Mouse (Mus musculus): Measurements from ENCODE around the gene Tmigd3. TPM values are rescaled to one million over a fixed set of nuclear protein-coding genes. Genes with fewer than 3 reads are reported as not detected.

Gene Tmigd3
- polyA plus RNA-seq, 1 experiment from 2014 or later, result 0.18 TPM

GRCm38 (mm10) chr3:105928781-105929180 is 58.1 kb downstream of the Tmigd3 start:
- no peaks in the 10 kb centered on the region for H3K4me1 ChIP-seq (replicated peaks; ENCODE audit: control insufficient read depth, insufficient read depth, low read length)
- no peak overlapping the region for H3K9ac ChIP-seq (ENCODE audit: low read length)
- H3K4me2 ChIP-seq (ENCODE audit: low read length), result no peak overlapping the region
- WGBS, result 83% methylated on average over 6 of the region's 6 CpGs
- DNase-seq (ENCODE audit: low spot score) (no peak), ATAC-seq (replicated peaks; ENCODE audit: low FRiP score, low TSS enrichment, low read depth) (no peak)
- H3K9me3 ChIP-seq (ENCODE audit: control insufficient read depth, low read length), result no peaks in the 10 kb centered on the region
- H3K27me3 ChIP-seq (replicated peaks; ENCODE audit: control insufficient read depth, insufficient read depth, low read length), result no peaks in the 10 kb centered on the region
- H3K4me3 ChIP-seq (ENCODE audit: low read depth, low read length), result no peak overlapping the region
- H3K27ac ChIP-seq (ENCODE audit: low read depth), result no peak overlapping the region
- H3K36me3 ChIP-seq (ENCODE audit: control insufficient read depth, insufficient read depth, low read length), result no peaks in the 10 kb centered on the region

- Histone ChIP-seq H3K9ac (ENCODE audit: low read length) (no peak overlapping the region), H3K4me3 (ENCODE audit: low read depth, low read length) (no peak overlapping the region), H3K27ac (ENCODE audit: low read depth) (no peak overlapping the region), H3K27me3 (replicated peaks; ENCODE audit: control insufficient read depth, insufficient read depth, low read length) (no peaks in the 10 kb centered on the region), H3K36me3 (ENCODE audit: control insufficient read depth, insufficient read depth, low read length) (no peaks in the 10 kb centered on the region), H3K4me2 (ENCODE audit: low read length) (no peak overlapping the region), H3K9me3 (ENCODE audit: control insufficient read depth, low read length) (no peaks in the 10 kb centered on the region), H3K4me1 (replicated peaks; ENCODE audit: control insufficient read depth, insufficient read depth, low read length) (no peaks in the 10 kb centered on the region)
- ATAC-seq (replicated peaks; ENCODE audit: low FRiP score, low TSS enrichment, low read depth) (no peak), DNase-seq (ENCODE audit: low spot score) (no peak)
- WGBS, result 79% methylated on average over 7 of the region's 7 CpGs
Observed at GRCm38 (mm10) chr3:105929821-105930220, 59.1 kb downstream of the Tmigd3 start.

GRCm38 (mm10) chr3:105931095-105931494 is 60.4 kb downstream of the Tmigd3 start:
- no peaks in the 10 kb centered on the region for H3K4me1 ChIP-seq (replicated peaks; ENCODE audit: control insufficient read depth, insufficient read depth, low read length)
- no peak overlapping the region for H3K4me2 ChIP-seq (ENCODE audit: low read length)
- H3K9ac ChIP-seq (ENCODE audit: low read length), result no peak overlapping the region
- 85% methylated on average over 2 of the region's 2 CpGs for WGBS
- no peak overlapping the region for H3K27ac ChIP-seq (ENCODE audit: low read depth)
- H3K9me3 ChIP-seq (ENCODE audit: control insufficient read depth, low read length), result no peaks in the 10 kb centered on the region
- DNase-seq (ENCODE audit: low spot score) (no peak), ATAC-seq (replicated peaks; ENCODE audit: low FRiP score, low TSS enrichment, low read depth) (no peak)
- no peaks in the 10 kb centered on the region for H3K27me3 ChIP-seq (replicated peaks; ENCODE audit: control insufficient read depth, insufficient read depth, low read length)
- no peaks in the 10 kb centered on the region for H3K36me3 ChIP-seq (ENCODE audit: control insufficient read depth, insufficient read depth, low read length)
- no peak overlapping the region for H3K4me3 ChIP-seq (ENCODE audit: low read depth, low read length)

GRCm38 (mm10) chr3:105932240-105933071 is 61.8 kb downstream of the Tmigd3 start, which contains the start of gene I830077J02Rik:
I830077J02Rik (minus strand) TSS chr3:105932664.
- DNase-seq (ENCODE audit: low spot score) (no peak), ATAC-seq (replicated peaks; ENCODE audit: low FRiP score, low TSS enrichment, low read depth) (no peak)
- Histone ChIP-seq H3K4me3 (ENCODE audit: low read depth, low read length) (no peak within 1 kb of the TSS), H3K9me3 (ENCODE audit: control insufficient read depth, low read length) (no peaks in the 10 kb centered on the region), H3K27me3 (replicated peaks; ENCODE audit: control insufficient read depth, insufficient read depth, low read length) (no peaks in the 10 kb centered on the region), H3K36me3 (ENCODE audit: control insufficient read depth, insufficient read depth, low read length) (no peaks in the 10 kb centered on the region), H3K4me1 (replicated peaks; ENCODE audit: control insufficient read depth, insufficient read depth, low read length) (no peaks in the 10 kb centered on the region), H3K9ac (ENCODE audit: low read length) (no peak within 1 kb of the TSS), H3K4me2 (ENCODE audit: low read length) (no peak within 1 kb of the TSS), H3K27ac (ENCODE audit: low read depth) (no peak within 1 kb of the TSS)
- WGBS, result 80% methylated on average over 8 of the region's 8 CpGs

- Histone ChIP-seq H3K36me3 (ENCODE audit: control insufficient read depth, insufficient read depth, low read length) (no peaks in the 10 kb centered on the region), H3K27ac (ENCODE audit: low read depth) (no peak overlapping the region), H3K4me2 (ENCODE audit: low read length) (no peak overlapping the region), H3K9me3 (ENCODE audit: control insufficient read depth, low read length) (no peaks in the 10 kb centered on the region), H3K4me1 (replicated peaks; ENCODE audit: control insufficient read depth, insufficient read depth, low read length) (no peaks in the 10 kb centered on the region), H3K9ac (ENCODE audit: low read length) (no peak overlapping the region), H3K27me3 (replicated peaks; ENCODE audit: control insufficient read depth, insufficient read depth, low read length) (no peaks in the 10 kb centered on the region), H3K4me3 (ENCODE audit: low read depth, low read length) (no peak overlapping the region)
- 90% methylated on average over 6 of the region's 6 CpGs for WGBS
- DNase-seq (ENCODE audit: low spot score) (no peak), ATAC-seq (replicated peaks; ENCODE audit: low FRiP score, low TSS enrichment, low read depth) (no peak)
Observed at GRCm38 (mm10) chr3:105933926-105934325, 63.2 kb downstream of the Tmigd3 start.

GRCm38 (mm10) chr3:105935033-105935432 is 64.3 kb downstream of the Tmigd3 start:
- no peak overlapping the region for H3K4me3 ChIP-seq (ENCODE audit: low read depth, low read length)
- H3K4me1 ChIP-seq (replicated peaks; ENCODE audit: control insufficient read depth, insufficient read depth, low read length), result no peaks in the 10 kb centered on the region
- H3K4me2 ChIP-seq (ENCODE audit: low read length), result no peak overlapping the region
- H3K9me3 ChIP-seq (ENCODE audit: control insufficient read depth, low read length), result no peaks in the 10 kb centered on the region
- 81% methylated on average over 5 of the region's 5 CpGs for WGBS
- H3K27me3 ChIP-seq (replicated peaks; ENCODE audit: control insufficient read depth, insufficient read depth, low read length), result no peaks in the 10 kb centered on the region
- H3K36me3 ChIP-seq (ENCODE audit: control insufficient read depth, insufficient read depth, low read length), result no peaks in the 10 kb centered on the region
- ATAC-seq (replicated peaks; ENCODE audit: low FRiP score, low TSS enrichment, low read depth) (no peak), DNase-seq (ENCODE audit: low spot score) (no peak)
- no peak overlapping the region for H3K9ac ChIP-seq (ENCODE audit: low read length)
- H3K27ac ChIP-seq (ENCODE audit: low read depth), result no peak overlapping the region

- Histone ChIP-seq H3K4me2 (ENCODE audit: low read length) (no peak overlapping the region), H3K36me3 (ENCODE audit: control insufficient read depth, insufficient read depth, low read length) (peaks cover 7% of the 10 kb centered on the region), H3K27ac (ENCODE audit: low read depth) (no peak overlapping the region), H3K9me3 (ENCODE audit: control insufficient read depth, low read length) (no peaks in the 10 kb centered on the region), H3K4me1 (replicated peaks; ENCODE audit: control insufficient read depth, insufficient read depth, low read length) (no peaks in the 10 kb centered on the region), H3K27me3 (replicated peaks; ENCODE audit: control insufficient read depth, insufficient read depth, low read length) (no peaks in the 10 kb centered on the region), H3K9ac (ENCODE audit: low read length) (no peak overlapping the region), H3K4me3 (ENCODE audit: low read depth, low read length) (no peak overlapping the region)
- no peak for DNase-seq (ENCODE audit: low spot score)
- ATAC-seq (replicated peaks; ENCODE audit: low FRiP score, low TSS enrichment, low read depth), result no peak
- 88% methylated on average over 4 of the region's 4 CpGs for WGBS
Observed at GRCm38 (mm10) chr3:105936111-105936510, 65.4 kb downstream of the Tmigd3 start.

GRCm38 (mm10) chr3:105951348-105951747 is 80.6 kb downstream of the Tmigd3 start:
- Histone ChIP-seq H3K9me3 (ENCODE audit: control insufficient read depth, low read length) (no peaks in the 10 kb centered on the region), H3K27me3 (replicated peaks; ENCODE audit: control insufficient read depth, insufficient read depth, low read length) (no peaks in the 10 kb centered on the region), H3K4me3 (ENCODE audit: low read depth, low read length) (no peak overlapping the region), H3K4me2 (ENCODE audit: low read length) (no peak overlapping the region), H3K9ac (ENCODE audit: low read length) (no peak overlapping the region), H3K4me1 (replicated peaks; ENCODE audit: control insufficient read depth, insufficient read depth, low read length) (no peaks in the 10 kb centered on the region), H3K36me3 (ENCODE audit: control insufficient read depth, insufficient read depth, low read length) (peaks cover 96% of the 10 kb centered on the region), H3K27ac (ENCODE audit: low read depth) (no peak overlapping the region)
- DNase-seq (ENCODE audit: low spot score), result no peak
- 95% methylated on average over 7 of the region's 7 CpGs for WGBS
- no peak for ATAC-seq (replicated peaks; ENCODE audit: low FRiP score, low TSS enrichment, low read depth)

- Histone ChIP-seq H3K4me3 (ENCODE audit: low read depth, low read length) (peak overlapping the region; percentile 59; the same call in 1 of the 2 replicates), H3K36me3 (ENCODE audit: control insufficient read depth, insufficient read depth, low read length) (peaks cover 64% of the 10 kb centered on the region), H3K27me3 (replicated peaks; ENCODE audit: control insufficient read depth, insufficient read depth, low read length) (no peaks in the 10 kb centered on the region), H3K4me2 (ENCODE audit: low read length) (peak overlapping the region; percentile 82), H3K27ac (ENCODE audit: low read depth) (no peak overlapping the region), H3K4me1 (replicated peaks; ENCODE audit: control insufficient read depth, insufficient read depth, low read length) (peaks cover 24% of the 10 kb centered on the region), H3K9ac (ENCODE audit: low read length) (no peak overlapping the region), H3K9me3 (ENCODE audit: control insufficient read depth, low read length) (no peaks in the 10 kb centered on the region)
- DNase-seq (ENCODE audit: low spot score) (no peak), ATAC-seq (replicated peaks; ENCODE audit: low FRiP score, low TSS enrichment, low read depth) (no peak)
- WGBS, result 92% methylated on average over 1 of the region's 1 CpGs
Observed at GRCm38 (mm10) chr3:105957235-105957634, 86.5 kb downstream of the Tmigd3 start.

Measured in intestine, embryonic 14.5 days (tissue).